Mouse (Mus musculus): ENCODE results near the gene Ost4. TPM values are rescaled to one million over a fixed set of nuclear protein-coding genes. Genes with fewer than 3 reads are reported as not detected.
"Not testable (repeated sequence)": the region's sequence is repeated elsewhere in the genome, so short reads cannot be mapped to it uniquely, and the experiment has no call there.

Ost4 gene
- total and polyA plus RNA-seq, 3 experiments, result 80.1 to 346 (median 309) TPM

GRCm38 (mm10) chr5:30886209-30886608 lies 21.4 kb downstream of the Ost4 start:
- TF ChIP-seq GATA1 (IDR thresholded peaks at IDR 0.05; ENCODE audit: borderline replicate concordance, low read length), result no peak
- TF ChIP-seq POLR2AphosphoS5 (IDR thresholded peaks at IDR 0.05; ENCODE audit: insufficient replicate concordance, low read depth, low read length), result no peak
- no peak for TF ChIP-seq CTCF (IDR thresholded peaks at IDR 0.05; ENCODE audit: low read depth, low read length)
- TF ChIP-seq TAL1 (conservative IDR thresholded peaks at IDR 0.05; ENCODE audit: low read depth, low read length), result no peak
- no peak for DNase-seq (ENCODE audit: low spot score)
- H3K4me3 ChIP-seq (ENCODE audit: low read depth, low read length), result no peak overlapping the region
- ATAC-seq (ENCODE audit: extremely low read depth, insufficient number of reproducible peaks, low FRiP score, poor library complexity, severe bottlenecking), result no peak
- no peaks in the 10 kb centered on the region for H3K9me3 ChIP-seq (replicated peaks)
- H3K36me3 ChIP-seq (replicated peaks), result peaks cover 13% of the 10 kb centered on the region
- peaks cover 39% of the 10 kb centered on the region for H3K4me1 ChIP-seq (ENCODE audit: insufficient read depth, low read depth, low read length)
- no peaks in the 10 kb centered on the region for H3K27me3 ChIP-seq (ENCODE audit: insufficient read depth, low read length)

- not testable (repeated sequence) for ATAC-seq (ENCODE audit: extremely low read depth, insufficient number of reproducible peaks, low FRiP score, poor library complexity, severe bottlenecking)
These were observed 25.7 kb downstream of the Ost4 start for GRCm38 (mm10) chr5:30881839-30882238.

GRCm38 (mm10) chr5:30879347-30879943 lies 28.1 kb downstream of the Ost4 start:
- H3K9me3 ChIP-seq (replicated peaks), result no peaks in the 10 kb centered on the region
- no peak overlapping the region for H3K4me3 ChIP-seq (ENCODE audit: low read depth, low read length)
- no peaks in the 10 kb centered on the region for H3K4me1 ChIP-seq (ENCODE audit: insufficient read depth, low read depth, low read length)
- TF ChIP-seq GATA1 (IDR thresholded peaks at IDR 0.05; ENCODE audit: borderline replicate concordance, low read length), result no peak
- TF ChIP-seq CTCF (IDR thresholded peaks at IDR 0.05; ENCODE audit: low read depth, low read length), result no peak
- no peak for TF ChIP-seq TAL1 (conservative IDR thresholded peaks at IDR 0.05; ENCODE audit: low read depth, low read length)
- no peak for TF ChIP-seq POLR2AphosphoS5 (IDR thresholded peaks at IDR 0.05; ENCODE audit: insufficient replicate concordance, low read depth, low read length)
- no peak for TF ChIP-seq GATA2 (IDR thresholded peaks at IDR 0.05; ENCODE audit: borderline replicate concordance, low read depth, low read length)
- peaks cover 44% of the 10 kb centered on the region for H3K36me3 ChIP-seq (replicated peaks)
- H3K27me3 ChIP-seq (ENCODE audit: insufficient read depth, low read length), result no peaks in the 10 kb centered on the region
- ATAC-seq (ENCODE audit: extremely low read depth, insufficient number of reproducible peaks, low FRiP score, poor library complexity, severe bottlenecking), result no peak
- DNase-seq (ENCODE audit: low spot score), result no peak

More at GRCm38 (mm10) chr5:30881839-30882238, 25.7 kb downstream of the Ost4 start:
- peaks cover 20% of the 10 kb centered on the region for H3K36me3 ChIP-seq (replicated peaks)
- DNase-seq (ENCODE audit: low spot score); H3K4me3 ChIP-seq (ENCODE audit: low read depth, low read length); H3K27me3 ChIP-seq (ENCODE audit: insufficient read depth, low read length); H3K9me3 ChIP-seq (replicated peaks); H3K4me1 ChIP-seq (ENCODE audit: insufficient read depth, low read depth, low read length): not testable (repeated sequence)

- H3K9me3 ChIP-seq (replicated peaks), result no peaks in the 10 kb centered on the region
- no peaks in the 10 kb centered on the region for H3K27me3 ChIP-seq (ENCODE audit: insufficient read depth, low read length)
- H3K4me3 ChIP-seq (ENCODE audit: low read depth, low read length), result no peak overlapping the region
- ATAC-seq (ENCODE audit: extremely low read depth, insufficient number of reproducible peaks, low FRiP score, poor library complexity, severe bottlenecking) (no peak), DNase-seq (ENCODE audit: low spot score) (no peak)
- H3K4me1 ChIP-seq (ENCODE audit: insufficient read depth, low read depth, low read length), result no peaks in the 10 kb centered on the region; the same call in 1 of the 2 replicates
- peaks cover 53% of the 10 kb centered on the region for H3K36me3 ChIP-seq (replicated peaks)
- TF ChIP-seq GATA2 (IDR thresholded peaks at IDR 0.05; ENCODE audit: borderline replicate concordance, low read depth, low read length) (no peak), GATA1 (IDR thresholded peaks at IDR 0.05; ENCODE audit: borderline replicate concordance, low read length) (no peak), CTCF (IDR thresholded peaks at IDR 0.05; ENCODE audit: low read depth, low read length) (no peak), TAL1 (conservative IDR thresholded peaks at IDR 0.05; ENCODE audit: low read depth, low read length) (no peak), POLR2AphosphoS5 (IDR thresholded peaks at IDR 0.05; ENCODE audit: insufficient replicate concordance, low read depth, low read length) (no peak)
These were observed 29.0 kb downstream of the Ost4 start for GRCm38 (mm10) chr5:30878616-30879015.

- DNase-seq (ENCODE audit: low spot score) (no peak), ATAC-seq (ENCODE audit: extremely low read depth, insufficient number of reproducible peaks, low FRiP score, poor library complexity, severe bottlenecking) (no peak)
- Histone ChIP-seq H3K27me3 (ENCODE audit: insufficient read depth, low read length) (no peaks in the 10 kb centered on the region), H3K36me3 (replicated peaks) (peaks cover 83% of the 10 kb centered on the region), H3K9me3 (replicated peaks) (no peaks in the 10 kb centered on the region), H3K4me1 (ENCODE audit: insufficient read depth, low read depth, low read length) (peaks cover 21% of the 10 kb centered on the region), H3K4me3 (ENCODE audit: low read depth, low read length) (no peak overlapping the region)
- TF ChIP-seq POLR2AphosphoS5 (IDR thresholded peaks at IDR 0.05; ENCODE audit: insufficient replicate concordance, low read depth, low read length) (no peak), GATA2 (IDR thresholded peaks at IDR 0.05; ENCODE audit: borderline replicate concordance, low read depth, low read length) (no peak), TAL1 (conservative IDR thresholded peaks at IDR 0.05; ENCODE audit: low read depth, low read length) (no peak), CTCF (IDR thresholded peaks at IDR 0.05; ENCODE audit: low read depth, low read length) (no peak)
These were observed 33.2 kb downstream of the Ost4 start for GRCm38 (mm10) chr5:30874365-30874764.

- H3K4me1 ChIP-seq (ENCODE audit: insufficient read depth, low read depth, low read length), result peaks cover 28% of the 10 kb centered on the region
- H3K36me3 ChIP-seq (replicated peaks), result peaks cover 70% of the 10 kb centered on the region
These were observed 35.0 kb downstream of the Ost4 start for GRCm38 (mm10) chr5:30872574-30872973.

GRCm38 (mm10) chr5:30870131-30870406 lies 37.5 kb downstream of the Ost4 start:
- peaks cover 45% of the 10 kb centered on the region for H3K36me3 ChIP-seq (replicated peaks)
- no peaks in the 10 kb centered on the region for H3K9me3 ChIP-seq (replicated peaks)

More at GRCm38 (mm10) chr5:30872574-30872973, 35.0 kb downstream of the Ost4 start:
- DNase-seq (ENCODE audit: low spot score), result no peak
- no peaks in the 10 kb centered on the region for H3K9me3 ChIP-seq (replicated peaks)
- TF ChIP-seq TAL1 (conservative IDR thresholded peaks at IDR 0.05; ENCODE audit: low read depth, low read length), result no peak
- H3K4me3 ChIP-seq (ENCODE audit: low read depth, low read length), result no peak overlapping the region
- ATAC-seq (ENCODE audit: extremely low read depth, insufficient number of reproducible peaks, low FRiP score, poor library complexity, severe bottlenecking), result no peak
- H3K27me3 ChIP-seq (ENCODE audit: insufficient read depth, low read length), result no peaks in the 10 kb centered on the region

More at GRCm38 (mm10) chr5:30870131-30870406, 37.5 kb downstream of the Ost4 start:
- TF ChIP-seq GATA1 (IDR thresholded peaks at IDR 0.05; ENCODE audit: borderline replicate concordance, low read length), result no peak
- TF ChIP-seq CTCF (IDR thresholded peaks at IDR 0.05; ENCODE audit: low read depth, low read length), result no peak
- no peak for TF ChIP-seq TAL1 (conservative IDR thresholded peaks at IDR 0.05; ENCODE audit: low read depth, low read length)
- TF ChIP-seq POLR2AphosphoS5 (IDR thresholded peaks at IDR 0.05; ENCODE audit: insufficient replicate concordance, low read depth, low read length), result no peak
- no peak for TF ChIP-seq GATA2 (IDR thresholded peaks at IDR 0.05; ENCODE audit: borderline replicate concordance, low read depth, low read length)
- Histone ChIP-seq H3K27me3 (ENCODE audit: insufficient read depth, low read length) (peaks cover 5% of the 10 kb centered on the region), H3K4me3 (ENCODE audit: low read depth, low read length) (peak overlapping the region; percentile 88), H3K4me1 (ENCODE audit: insufficient read depth, low read depth, low read length) (peaks cover 34% of the 10 kb centered on the region)
- DNase-seq (ENCODE audit: low spot score), result no peak
- ATAC-seq (ENCODE audit: extremely low read depth, insufficient number of reproducible peaks, low FRiP score, poor library complexity, severe bottlenecking), result no peak

Measured in G1E (cell line).